Mouse (Mus musculus) midbrain, embryonic 12.5 days (tissue): ENCODE data around the gene Crabp2. TPM values are rescaled to one million over a fixed set of nuclear protein-coding genes. Genes with fewer than 3 reads are reported as not detected.

Source experiments
- ATAC-seq: fragments of 200-750 bp; cut with Nextera tagmentation; 2 replicates; pipeline ENCODE4 v1.8.0; 2017; ENCODE audit warnings: low read depth, moderate TSS enrichment, moderate library complexity; ENCODE audit not compliant: low FRiP score
- H3K27ac ChIP-seq: fragments of 300-500 bp; sonication (generic); replicated peaks from 2 replicates; pipeline ENCODE4 v1.5.1; 2016; ENCODE audit warnings: mild to moderate bottlenecking
- H3K27me3 ChIP-seq: fragments of 300-500 bp; sonication (generic); 2 replicates; pipeline ENCODE4 v1.6.1; 2016; ENCODE audit warnings: mild to moderate bottlenecking
- H3K36me3 ChIP-seq: fragments of 300-500 bp; sonication (generic); 2 replicates; pipeline ENCODE4 v1.6.1; 2016
- H3K4me1 ChIP-seq: fragments of 300-500 bp; sonication (generic); 2 replicates; pipeline ENCODE4 v1.6.1; 2016
- H3K4me2 ChIP-seq: fragments of 300-500 bp; sonication (generic); replicated peaks from 2 replicates; pipeline ENCODE4 v1.6.1; 2016; ENCODE audit warnings: mild to moderate bottlenecking, moderate library complexity
- H3K4me3 ChIP-seq: fragments of 300-500 bp; sonication (generic); 2 replicates; pipeline ENCODE4 v1.5.1; 2016; ENCODE audit warnings: mild to moderate bottlenecking
- H3K9ac ChIP-seq: fragments of 300-500 bp; sonication (generic); replicated peaks from 2 replicates; pipeline ENCODE4 v1.6.1; 2016; ENCODE audit warnings: mild to moderate bottlenecking, moderate library complexity
- H3K9me3 ChIP-seq: fragments of 300-500 bp; sonication (generic); 2 replicates; pipeline ENCODE4 v1.6.1; 2016; ENCODE audit warnings: mild to moderate bottlenecking
- WGBS: fragments of 180-500 bp; shearing (Covaris S2); methylation state at CpG from one replicate; pipeline ENCODE4 v1.1.7; 2016; 5-methylcytosine and 5-hydroxymethylcytosine counted together
- polyA plus RNA-seq: library from polyadenylated mRNA; unstranded; fragments of >200 nt; fragmentation: Nextera tagmentation; extraction: Ambion mirVana; gene quantifications from 2 replicates; pipeline ENCODE4 v1.2.1, GENCODE M21; 2016

The Crabp2 gene
- polyA plus RNA-seq, 1 experiment from 2014 or later = 335 TPM

- peak overlapping the region; percentile 86 for H3K27ac ChIP-seq
- peaks cover 36% of the 10 kb centered on the region for H3K36me3 ChIP-seq
- no peak overlapping the region for H3K9ac ChIP-seq
- no peak for ATAC-seq
- 0 out of 2 replicates have a peak, but pooled peaks cover 6% of the 10 kb centered on the region for H3K27me3 ChIP-seq
- peaks cover 75% of the 10 kb centered on the region for H3K4me1 ChIP-seq
- no peak overlapping the region for H3K4me2 ChIP-seq
- no peaks in the 10 kb centered on the region for H3K9me3 ChIP-seq
- 61% methylated on average over 5 of the region's 5 CpGs for WGBS
- H3K4me3 ChIP-seq = no peak overlapping the region
These were observed 32.3 kb downstream of the Crabp2 start for GRCm38 (mm10) chr3:87980728-87981127.

DNA sequence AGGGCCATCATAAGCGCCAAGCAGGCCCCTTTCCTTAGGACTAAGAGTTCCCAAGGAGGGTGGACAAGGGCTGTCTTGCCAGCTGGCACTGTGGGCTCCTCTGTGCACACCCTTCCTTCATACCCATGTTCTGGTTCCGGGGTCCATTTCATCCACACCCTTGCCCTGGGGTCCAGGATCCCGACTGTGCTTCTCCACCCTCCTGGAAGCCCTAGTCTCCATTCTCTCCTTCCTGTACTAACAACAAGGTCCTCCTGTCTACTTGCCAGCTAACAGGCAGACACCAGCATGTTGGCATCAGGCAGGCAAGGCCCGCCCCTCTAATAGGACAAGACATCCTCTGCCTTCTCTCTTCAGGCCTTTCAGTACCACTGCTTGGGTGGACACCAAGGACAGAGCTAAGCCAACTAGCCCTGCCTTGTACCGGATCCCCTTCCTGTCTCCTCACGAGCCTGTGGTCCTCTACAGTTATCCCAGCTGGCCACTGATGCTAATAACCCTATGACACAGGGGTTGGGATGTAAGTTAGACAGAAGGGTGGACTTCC is 32.8 kb downstream of the Crabp2 start:
- Histone ChIP-seq H3K36me3 (peaks cover 30% of the 10 kb centered on the region), H3K27me3 (0 out of 2 replicates have a peak, but pooled peaks cover 6% of the 10 kb centered on the region), H3K27ac (peak overlapping the region; percentile 86), H3K4me1 (peaks cover 79% of the 10 kb centered on the region), H3K9ac (no peak overlapping the region), H3K4me3 (no peak overlapping the region), H3K9me3 (no peaks in the 10 kb centered on the region), H3K4me2 (no peak overlapping the region)
- 85% methylated on average over 6 of the region's 6 CpGs for WGBS
- no peak for ATAC-seq

GRCm38 (mm10) chr3:87981894-87982835 is 33.7 kb downstream of the Crabp2 start:
- Histone ChIP-seq H3K4me3 (no peak overlapping the region), H3K9ac (peak overlapping the region; percentile 44), H3K36me3 (peaks cover 21% of the 10 kb centered on the region), H3K27me3 (0 out of 2 replicates have a peak, but pooled peaks cover 6% of the 10 kb centered on the region), H3K4me2 (peak overlapping the region; percentile 37), H3K4me1 (peaks cover 86% of the 10 kb centered on the region), H3K9me3 (no peaks in the 10 kb centered on the region), H3K27ac (peak overlapping the region; percentile 86)
- WGBS = 29% methylated on average over 12 of the region's 12 CpGs
- no peak; the same call in 1 of the 2 replicates for ATAC-seq

GRCm38 (mm10) chr3:87982836-87983601 is 34.6 kb downstream of the Crabp2 start:
- Histone ChIP-seq H3K4me2 (peak overlapping the region; percentile 37), H3K27ac (peak overlapping the region; percentile 86), H3K4me1 (peaks cover 91% of the 10 kb centered on the region), H3K9me3 (no peaks in the 10 kb centered on the region), H3K27me3 (0 out of 2 replicates have a peak, but pooled peaks cover 6% of the 10 kb centered on the region), H3K9ac (peak overlapping the region; percentile 44), H3K4me3 (no peak overlapping the region), H3K36me3 (peaks cover 13% of the 10 kb centered on the region)
- ATAC-seq = peak; percentile 21
- under 1% methylated on average over 13 of the region's 13 CpGs for WGBS

DNA sequence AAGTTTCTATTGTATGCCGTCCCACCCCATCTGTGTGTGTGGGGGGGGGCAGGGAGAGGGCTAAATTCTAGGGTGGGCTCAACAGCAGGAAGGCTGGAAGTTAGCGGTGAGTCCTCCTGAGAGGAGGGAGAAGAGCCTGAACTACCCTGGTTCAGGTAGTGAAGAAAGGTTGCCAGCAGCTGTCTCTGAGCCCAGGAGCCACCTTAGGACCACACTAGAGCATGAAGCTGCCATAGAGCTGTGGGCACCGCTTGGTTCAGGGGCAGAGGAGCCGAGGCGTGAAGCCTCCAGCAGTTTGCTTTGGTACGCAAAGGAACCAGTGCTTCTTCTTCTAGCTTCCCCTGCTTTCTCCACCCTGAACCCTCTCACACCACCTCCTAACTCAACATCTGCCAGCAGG is 35.2 kb downstream of the Crabp2 start:
- Histone ChIP-seq H3K27me3 (peaks cover 8% of the 10 kb centered on the region), H3K4me2 (peak overlapping the region; percentile 37), H3K9ac (peak overlapping the region; percentile 46; the same call in 1 of the 2 replicates), H3K27ac (peak overlapping the region; percentile 86), H3K36me3 (peaks cover 7% of the 10 kb centered on the region), H3K9me3 (no peaks in the 10 kb centered on the region), H3K4me3 (no peak overlapping the region), H3K4me1 (peaks cover 91% of the 10 kb centered on the region)
- no peak for ATAC-seq
- 40% methylated on average over 6 of the region's 6 CpGs for WGBS

GRCm38 (mm10) chr3:87984094-87984493 is 35.6 kb downstream of the Crabp2 start:
- Histone ChIP-seq H3K27me3 (peaks cover 13% of the 10 kb centered on the region), H3K9me3 (no peaks in the 10 kb centered on the region), H3K36me3 (peaks cover 4% of the 10 kb centered on the region; the same call in 1 of the 2 replicates), H3K4me3 (no peak overlapping the region), H3K4me1 (peaks cover 90% of the 10 kb centered on the region), H3K27ac (peak overlapping the region; percentile 86; the same call in 1 of the 2 replicates), H3K4me2 (0 out of 2 replicates have a peak overlapping the region, but pooled peaks have one; percentile 37), H3K9ac (peak overlapping the region; percentile 46; the same call in 1 of the 2 replicates)
- ATAC-seq = no peak
- WGBS = 36% methylated on average over 3 of the region's 3 CpGs

DNA sequence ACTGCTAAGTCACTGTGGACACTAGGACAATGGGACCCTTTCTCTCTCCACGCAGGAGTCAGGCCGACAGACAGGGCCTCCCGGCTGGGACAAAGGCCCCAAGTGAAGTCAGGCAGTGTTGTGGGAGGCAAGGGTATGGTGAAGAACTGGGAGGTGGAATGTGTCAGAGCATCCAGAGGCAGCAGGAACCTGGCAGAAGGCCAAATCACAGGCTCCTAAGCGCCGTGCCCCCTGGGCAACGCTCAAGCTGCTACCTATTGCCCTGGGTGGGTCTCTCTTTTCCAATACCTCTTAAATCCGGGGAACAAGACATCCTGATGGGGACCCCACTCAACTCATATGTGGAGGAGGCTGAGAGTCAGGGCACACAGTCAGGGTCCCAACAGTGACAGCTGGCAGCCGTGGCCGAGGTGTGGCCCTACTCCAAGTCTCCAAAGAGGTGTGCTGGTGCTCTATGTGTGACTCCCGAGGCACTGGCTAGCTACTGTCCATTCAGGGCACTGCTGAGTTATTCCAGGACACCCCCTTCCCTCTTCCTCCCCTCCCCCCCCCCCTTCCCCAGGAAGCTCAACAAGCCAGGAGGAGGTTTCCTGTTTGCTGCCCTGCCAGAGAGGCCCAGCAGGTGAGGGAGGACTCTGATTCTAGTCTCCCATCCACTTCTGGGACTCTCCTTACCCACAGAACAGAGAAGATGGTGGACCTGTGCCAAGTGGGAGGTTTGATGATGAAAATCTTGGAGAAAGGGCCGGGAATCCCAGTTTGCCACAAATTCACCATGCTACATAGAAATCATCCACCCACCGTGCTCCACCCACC is 37.2 kb downstream of the Crabp2 start:
- H3K9me3 ChIP-seq = no peaks in the 10 kb centered on the region
- peaks cover 29% of the 10 kb centered on the region for H3K27me3 ChIP-seq
- ATAC-seq = no peak
- peak overlapping the region; percentile 4; the same call in 1 of the 2 replicates for H3K9ac ChIP-seq
- H3K27ac ChIP-seq = peak overlapping the region; percentile 73
- H3K4me3 ChIP-seq = no peak overlapping the region
- peaks cover 75% of the 10 kb centered on the region for H3K4me1 ChIP-seq
- no peaks in the 10 kb centered on the region for H3K36me3 ChIP-seq
- WGBS = 31% methylated on average over 12 of the region's 12 CpGs
- peak overlapping the region; percentile 5 for H3K4me2 ChIP-seq

DNA sequence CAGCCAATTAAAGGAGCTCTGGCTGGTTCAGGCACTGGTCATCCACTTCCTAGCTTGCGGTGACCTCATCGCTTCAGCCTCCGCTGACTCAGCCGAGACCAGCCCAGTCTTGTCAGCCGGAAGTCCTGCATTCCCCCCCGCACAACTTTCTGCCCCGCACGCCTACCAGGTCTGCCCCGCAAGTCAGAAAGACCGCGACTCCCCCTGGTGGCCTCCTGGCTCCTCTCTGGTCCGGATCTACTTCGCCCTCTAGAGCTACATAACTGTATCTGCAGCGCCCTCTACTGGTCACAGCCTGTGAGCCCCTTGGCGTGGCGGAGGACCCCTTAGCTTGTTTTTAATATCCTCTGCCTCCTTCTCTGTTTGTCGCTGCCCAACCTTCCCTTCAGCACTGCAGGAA is 38.4 kb downstream of the Crabp2 start:
- H3K4me1 ChIP-seq = peaks cover 65% of the 10 kb centered on the region
- H3K9ac ChIP-seq = peak overlapping the region; percentile 53; the same call in 1 of the 2 replicates
- peak; percentile 72 for ATAC-seq
- H3K4me2 ChIP-seq = peak overlapping the region; percentile 63
- no peaks in the 10 kb centered on the region for H3K36me3 ChIP-seq
- peak overlapping the region; percentile 44 for H3K27ac ChIP-seq
- peaks cover 40% of the 10 kb centered on the region for H3K27me3 ChIP-seq
- no peaks in the 10 kb centered on the region for H3K9me3 ChIP-seq
- WGBS = 0% methylated on average over 17 of the region's 17 CpGs
- H3K4me3 ChIP-seq = peak overlapping the region; percentile 37

- Histone ChIP-seq H3K4me2 (peak overlapping the region; percentile 63), H3K4me3 (peak overlapping the region; percentile 37), H3K9ac (peak overlapping the region; percentile 53), H3K27ac (peak overlapping the region; percentile 44), H3K9me3 (no peaks in the 10 kb centered on the region), H3K27me3 (peaks cover 48% of the 10 kb centered on the region), H3K4me1 (peaks cover 58% of the 10 kb centered on the region), H3K36me3 (no peaks in the 10 kb centered on the region)
- WGBS = 1% methylated on average over 15 of the region's 15 CpGs
- peak; percentile 65 for ATAC-seq
These were observed 39.2 kb downstream of the Crabp2 start for GRCm38 (mm10) chr3:87987633-87988032.

DNA sequence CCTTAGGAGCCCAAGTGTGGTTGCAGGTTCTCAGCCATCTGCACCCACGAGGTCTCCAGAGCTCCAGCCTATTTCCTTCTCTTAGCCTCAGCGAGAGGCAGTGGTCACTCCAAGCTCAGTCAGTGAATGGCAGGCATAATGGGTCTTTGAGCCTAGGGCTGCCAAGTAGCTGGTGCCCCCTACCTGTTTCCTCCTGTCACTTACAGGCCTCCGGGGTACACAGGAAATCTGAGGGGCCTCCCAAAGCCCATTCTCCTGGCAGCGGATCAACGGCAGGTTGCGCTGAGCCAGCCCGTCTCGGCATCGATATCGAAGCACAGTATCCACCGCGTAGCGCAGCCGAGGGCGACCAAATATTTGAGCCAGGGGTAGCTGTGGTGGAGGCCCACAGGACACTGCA is 39.6 kb downstream of the Crabp2 start:
- peaks cover 53% of the 10 kb centered on the region for H3K4me1 ChIP-seq
- peak overlapping the region; percentile 37 for H3K4me3 ChIP-seq
- H3K36me3 ChIP-seq = no peaks in the 10 kb centered on the region
- H3K4me2 ChIP-seq = peak overlapping the region; percentile 63
- peak overlapping the region; percentile 44 for H3K27ac ChIP-seq
- WGBS = 10% methylated on average over 15 of the region's 15 CpGs
- peak overlapping the region; percentile 53 for H3K9ac ChIP-seq
- ATAC-seq = no peak
- H3K27me3 ChIP-seq = peaks cover 52% of the 10 kb centered on the region
- no peaks in the 10 kb centered on the region for H3K9me3 ChIP-seq

DNA sequence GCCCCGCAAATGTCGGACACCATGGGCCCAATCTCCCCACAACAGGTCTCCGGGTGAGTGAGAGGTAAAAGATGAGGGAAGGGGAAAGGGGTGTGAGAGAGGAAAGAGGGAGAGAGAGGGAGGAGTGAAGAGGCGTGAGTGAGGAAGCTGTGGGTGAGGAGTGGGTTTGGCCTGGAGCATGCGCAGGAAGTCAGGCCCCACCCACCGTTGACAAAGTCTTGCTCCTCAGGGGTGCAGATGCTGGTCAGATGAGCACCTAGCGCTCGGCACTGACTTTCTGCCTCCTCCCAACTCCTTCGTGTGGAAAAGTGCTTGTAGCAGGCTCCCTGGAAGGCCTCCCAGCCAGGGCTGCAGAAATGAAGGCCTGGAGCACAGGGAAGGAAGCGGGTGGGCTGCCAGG is 41.5 kb downstream of the Crabp2 start:
- Histone ChIP-seq H3K9ac (no peak overlapping the region), H3K27ac (no peak overlapping the region), H3K9me3 (no peaks in the 10 kb centered on the region), H3K4me3 (no peak overlapping the region), H3K27me3 (peaks cover 65% of the 10 kb centered on the region), H3K4me1 (peaks cover 37% of the 10 kb centered on the region), H3K4me2 (no peak overlapping the region), H3K36me3 (no peaks in the 10 kb centered on the region)
- no peak for ATAC-seq
- WGBS = 27% methylated on average over 8 of the region's 10 CpGs
